Mouse (Mus musculus): ENCODE measurements at regions not wholly inside any gene's neighbourhood (a gene's known extent, or its start where the extent isn't known, plus 50 kb on each side); places are given as distances from the start of the nearest gene placed in this dataset.

DNA sequence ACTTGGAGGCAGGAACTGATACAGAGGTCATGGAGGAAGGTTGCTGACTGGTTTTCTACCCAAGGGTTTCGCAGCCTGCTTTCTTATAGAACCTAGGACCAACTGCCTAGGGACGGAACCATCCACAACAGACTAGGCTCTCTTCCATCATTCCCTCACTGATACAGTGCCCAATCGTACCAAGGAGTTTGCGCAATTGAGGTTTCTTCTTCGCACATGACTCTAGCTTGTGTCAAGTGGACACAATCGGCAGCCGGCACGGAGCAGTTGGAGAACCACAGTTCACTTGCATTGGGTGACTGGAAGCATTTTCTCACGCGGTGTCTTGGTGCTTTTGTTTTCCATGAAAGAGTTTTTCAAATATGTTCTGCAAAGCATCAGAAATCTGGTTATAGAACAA, 149.1 kb upstream of the Dyrk2 start:
- no peak for DNase-seq (ENCODE audit: low spot score)

DNA sequence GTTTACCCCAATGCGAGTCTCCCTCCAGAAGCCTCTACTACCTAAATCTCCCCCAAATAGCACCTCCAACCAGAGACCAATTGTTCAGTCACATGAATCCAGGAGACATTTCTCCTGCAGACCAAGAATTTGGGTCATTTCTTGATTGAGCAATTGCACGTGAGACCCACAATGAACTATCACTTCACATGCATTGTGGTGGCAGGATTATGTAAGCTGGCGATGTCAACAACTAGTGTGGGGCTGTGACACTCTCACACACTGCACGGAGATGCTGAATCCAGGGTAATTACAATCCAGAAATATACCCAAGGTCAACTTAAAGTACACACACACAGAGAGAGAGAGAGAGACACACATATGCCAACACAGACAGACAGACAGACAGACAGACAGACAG, 148.5 kb upstream of the Dyrk2 start:
- DNase-seq (ENCODE audit: low spot score), result no peak

DNA sequence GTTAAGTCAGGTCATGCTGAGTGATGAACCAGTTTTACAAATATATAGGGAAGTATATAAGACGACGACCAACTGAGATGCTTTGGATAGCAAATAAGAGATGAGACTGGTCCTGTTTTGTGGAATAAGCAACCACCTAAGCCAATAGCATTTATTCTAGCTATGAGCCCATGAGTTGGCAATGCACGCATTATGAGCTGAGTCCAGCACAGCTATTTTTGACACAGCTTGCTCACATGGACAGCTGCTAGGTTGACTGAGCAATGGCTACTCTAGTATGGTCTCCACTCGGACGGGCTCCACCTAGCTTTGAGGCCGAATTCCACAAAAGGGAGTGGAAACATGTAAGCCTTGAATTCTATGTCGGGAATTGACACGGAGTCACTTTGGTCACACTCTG, 146.1 kb upstream of the Dyrk2 start:
- DNase-seq (ENCODE audit: low spot score), result no peak

DNA sequence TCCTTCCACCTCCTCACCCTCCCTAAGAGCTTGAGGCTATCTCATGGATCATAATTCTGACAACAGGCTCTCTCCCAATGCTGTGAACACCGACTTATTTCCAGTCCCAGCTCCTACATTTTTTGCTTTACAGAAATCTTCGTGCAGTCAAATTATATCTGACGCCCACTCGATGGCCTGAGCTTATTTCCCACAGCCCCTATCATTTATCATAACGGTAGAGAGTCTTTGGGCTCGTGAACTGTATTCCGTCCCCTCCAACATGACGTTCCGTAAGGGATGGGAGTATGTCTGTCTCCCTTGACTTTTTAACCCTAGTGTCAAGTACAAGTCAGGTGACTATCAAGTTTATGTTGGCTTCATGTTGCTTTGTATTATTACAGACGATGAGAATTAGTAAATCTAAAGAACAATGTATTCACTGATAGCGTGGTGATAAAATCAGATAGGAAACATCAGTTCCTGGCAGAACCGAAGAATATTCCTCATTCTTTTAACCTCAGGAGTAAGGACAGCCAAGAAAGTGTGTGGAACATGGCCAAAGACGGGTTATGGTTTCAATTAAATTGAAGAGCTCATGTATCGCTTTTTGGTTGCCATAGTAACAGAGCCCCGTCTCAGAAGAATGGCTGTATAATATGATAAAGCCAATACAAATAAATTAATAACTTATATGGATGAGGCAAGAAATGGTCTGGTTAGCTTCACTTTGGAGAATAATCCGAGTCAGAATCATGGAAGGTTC, 145.5 kb upstream of the Dyrk2 start:
- DNase-seq (ENCODE audit: low spot score), result no peak

DNA sequence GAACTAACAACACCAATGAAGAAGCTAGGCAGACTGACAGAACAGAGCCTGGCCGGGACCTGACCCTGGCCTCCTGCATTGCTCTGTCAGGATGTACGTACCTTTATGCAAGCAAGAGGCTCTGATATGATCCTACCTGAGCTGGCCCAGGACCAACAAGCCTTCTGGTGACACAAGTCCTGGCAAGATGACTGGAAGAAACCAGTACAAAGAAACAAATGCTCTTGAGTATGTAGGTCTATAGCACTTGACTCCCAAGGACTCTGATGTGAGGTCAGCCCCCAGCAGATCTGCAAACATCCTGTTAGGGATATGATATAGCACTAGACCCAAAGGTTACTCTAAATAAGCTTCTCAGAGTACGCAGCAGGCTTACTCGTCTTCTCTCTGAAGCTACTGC, 144.7 kb upstream of the Dyrk2 start:
- DNase-seq (ENCODE audit: low spot score), result no peak

DNA sequence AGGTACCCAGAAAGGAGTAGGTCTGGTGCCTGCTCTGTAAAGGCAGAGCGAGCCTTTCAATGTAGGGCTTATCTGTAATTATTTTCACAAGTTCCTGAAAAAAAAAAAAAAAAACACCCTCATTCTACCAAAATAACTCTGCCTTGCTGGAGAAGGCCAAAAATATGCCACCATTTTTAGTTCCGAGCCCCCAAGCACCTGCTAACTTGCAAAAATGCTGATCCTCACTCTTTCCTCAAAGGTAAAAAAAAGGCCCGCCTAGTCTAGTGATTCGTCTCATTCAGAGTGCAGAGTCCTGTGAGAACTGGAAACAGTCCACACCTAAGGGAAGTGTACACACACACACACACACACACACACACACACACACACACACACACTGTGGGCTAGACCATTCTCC, 143.7 kb upstream of the Dyrk2 start:
- no peak for DNase-seq (ENCODE audit: low spot score)

DNA sequence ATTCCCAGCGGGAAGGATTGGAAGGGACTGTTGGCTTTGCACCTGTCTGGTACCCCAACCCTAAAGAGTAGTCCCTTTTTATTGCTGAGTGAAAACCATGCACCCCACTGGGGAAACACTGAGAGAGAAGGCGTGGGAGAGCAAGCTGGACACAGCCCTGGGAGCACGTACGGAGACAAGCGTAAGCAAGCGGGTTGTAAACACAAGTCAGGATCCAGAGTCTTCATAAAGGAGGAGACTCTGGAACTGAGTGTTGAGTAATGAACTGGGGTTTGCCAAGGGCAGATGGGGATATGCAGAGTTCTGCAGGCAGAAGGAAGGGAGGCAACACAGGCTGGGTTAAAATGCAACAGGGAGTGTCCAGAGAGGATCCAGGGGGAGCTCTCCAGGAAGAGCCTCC, 141.5 kb upstream of the Dyrk2 start:
- DNase-seq (ENCODE audit: low spot score), result no peak

DNA sequence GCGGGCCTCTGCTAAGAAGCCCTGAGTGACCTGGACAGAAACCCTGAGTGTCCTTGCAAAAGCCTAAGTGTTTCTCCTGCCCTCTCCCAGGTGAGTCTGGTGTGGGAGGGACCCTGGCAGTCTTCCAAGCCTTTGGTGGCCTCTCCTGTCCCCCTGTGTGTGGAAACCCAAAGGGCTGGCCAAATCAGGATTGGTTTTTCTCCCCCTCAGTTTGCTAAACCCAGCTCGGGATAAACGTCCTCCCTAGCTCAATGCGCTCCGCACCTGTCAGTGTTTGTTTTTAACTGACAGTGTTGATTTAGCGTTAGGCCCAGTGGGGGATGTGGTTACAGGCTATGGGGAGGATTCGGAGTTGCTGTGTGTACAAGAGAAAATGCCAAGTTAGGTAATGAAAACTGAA, 140.9 kb upstream of the Dyrk2 start:
- DNase-seq (ENCODE audit: low spot score), result no peak

DNA sequence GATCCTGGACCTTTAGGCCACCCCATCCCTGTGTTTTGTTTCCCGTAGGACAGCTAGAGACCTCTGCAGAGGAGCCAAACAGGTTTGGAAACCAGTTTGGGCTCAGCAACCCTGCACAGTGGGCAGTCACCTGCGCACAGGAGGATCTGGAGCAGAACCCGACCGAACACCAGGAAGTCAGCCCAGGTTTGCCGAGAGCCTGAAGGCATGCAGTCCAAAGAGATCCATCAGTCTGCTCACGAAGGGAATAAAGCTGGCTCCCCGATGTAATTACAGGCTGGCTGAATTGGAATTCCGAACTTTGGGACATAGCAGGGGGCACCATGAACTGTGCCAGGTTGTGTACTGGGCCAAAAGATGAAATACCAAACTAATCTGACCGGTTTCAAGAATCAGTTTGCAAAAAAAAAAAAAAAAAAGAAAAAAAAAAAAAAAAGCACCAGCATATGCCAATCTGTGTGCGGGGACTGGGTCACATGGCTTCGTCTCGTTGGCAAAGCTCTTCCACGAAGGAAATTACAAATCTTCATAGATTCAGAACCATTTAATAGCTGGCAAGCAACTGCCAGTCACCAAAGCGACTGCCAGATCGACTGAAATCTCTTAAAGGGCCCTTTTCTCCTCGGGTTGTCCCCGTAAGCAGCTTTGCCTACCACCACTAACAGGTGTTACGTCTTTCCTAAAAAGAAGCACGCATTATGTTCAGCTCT, 137.0 kb upstream of the Dyrk2 start:
- no peak for DNase-seq (ENCODE audit: low spot score)

DNA sequence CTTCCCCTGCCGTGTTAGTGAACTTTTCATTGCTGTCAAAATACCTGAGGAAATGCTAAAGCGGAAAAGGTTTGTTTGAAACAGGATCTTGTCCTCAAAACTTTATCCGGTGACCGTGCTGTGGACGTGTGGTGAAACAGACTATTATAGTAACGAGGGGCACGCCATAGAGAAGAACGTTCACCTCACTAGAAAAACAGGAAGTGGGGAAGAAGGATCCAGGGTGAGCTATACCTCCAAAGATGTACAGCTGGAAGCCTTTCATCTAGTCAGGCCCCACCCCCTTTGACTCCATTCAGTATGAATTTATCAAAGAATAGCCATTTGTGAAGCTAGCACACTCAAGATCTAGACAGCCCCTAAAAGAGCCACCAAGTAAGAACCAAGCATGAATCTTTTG, 135.5 kb upstream of the Dyrk2 start:
- DNase-seq (ENCODE audit: low spot score), result no peak

DNA sequence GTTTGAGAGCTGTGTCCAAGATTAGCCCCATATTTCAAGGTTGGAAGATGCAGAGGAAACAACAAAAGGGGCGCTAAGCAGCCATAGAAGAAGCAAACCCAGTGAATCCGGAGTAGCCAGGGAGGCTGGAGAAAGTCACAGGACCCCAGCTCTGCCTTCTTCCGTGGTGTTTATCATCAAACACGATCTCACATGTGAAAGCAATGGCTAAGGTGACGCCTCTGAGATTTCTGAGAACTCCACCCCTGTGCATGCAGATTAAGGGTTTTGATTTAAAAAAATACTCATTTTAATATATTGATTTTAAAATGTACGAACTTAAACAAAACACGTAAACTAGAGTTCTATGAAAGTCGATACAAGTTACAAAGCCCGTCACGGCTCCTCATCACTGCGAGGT, 134.4 kb upstream of the Dyrk2 start:
- DNase-seq (ENCODE audit: low spot score), result no peak

DNA sequence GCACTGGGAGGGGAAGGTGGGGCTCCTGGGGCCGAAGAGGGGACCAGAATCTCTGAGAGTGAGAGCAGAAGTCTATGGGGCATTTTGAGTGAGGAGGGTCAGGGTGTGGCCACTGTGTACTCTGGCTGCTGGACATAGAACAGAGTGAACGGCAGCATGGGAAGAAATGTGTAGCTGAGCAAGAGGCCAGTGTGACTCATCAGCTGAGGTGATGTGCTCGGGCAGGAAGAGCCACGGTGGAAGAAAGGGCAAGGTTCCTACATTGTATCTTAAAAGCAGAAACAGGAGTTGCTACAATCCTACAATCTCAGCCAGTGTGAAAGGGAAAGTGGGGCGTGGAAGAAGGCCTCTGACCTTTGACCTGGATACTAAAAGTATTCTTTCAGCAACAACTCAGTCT, 133.8 kb upstream of the Dyrk2 start:
- DNase-seq (ENCODE audit: low spot score), result no peak

DNA sequence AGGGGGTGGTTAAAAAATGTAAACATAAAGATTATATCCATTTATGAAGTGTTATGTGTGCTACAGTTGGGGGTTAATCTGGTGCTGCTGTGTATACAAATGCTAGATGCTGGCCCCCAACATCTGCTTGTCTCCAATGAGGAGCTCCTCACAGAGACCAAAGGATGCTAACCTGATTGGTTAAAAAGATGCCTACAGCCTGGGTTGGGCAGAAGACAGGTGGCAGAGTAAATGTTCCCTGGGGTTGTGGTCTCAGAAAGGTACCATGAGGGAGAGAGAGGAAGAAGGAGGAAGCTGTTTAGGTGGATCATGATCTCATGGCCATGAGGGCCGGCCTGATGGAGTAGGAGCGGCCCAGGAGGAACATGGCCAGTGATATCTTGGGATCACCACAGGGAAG, 133.0 kb upstream of the Dyrk2 start:
- no peak for DNase-seq (ENCODE audit: low spot score)

DNA sequence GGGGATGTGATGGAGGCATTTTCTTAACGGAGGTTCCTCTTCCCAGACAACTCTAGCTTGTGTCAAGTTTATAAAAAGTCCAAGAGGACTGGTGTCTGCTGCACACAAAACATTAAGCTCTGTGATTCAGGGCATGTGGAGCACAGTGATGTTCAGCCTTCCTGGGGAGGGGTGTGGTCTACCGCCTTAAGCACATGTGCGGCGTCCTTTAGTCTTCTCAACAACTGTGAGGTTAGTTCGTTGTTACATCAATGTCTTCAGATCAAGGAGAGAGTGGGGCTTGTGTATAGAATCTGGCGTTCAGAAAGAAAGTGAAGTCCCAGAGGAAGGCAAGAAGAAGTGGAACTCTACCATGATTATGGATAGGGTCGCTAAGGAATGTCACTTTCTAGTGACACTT, 131.9 kb upstream of the Dyrk2 start:
- no peak for DNase-seq (ENCODE audit: low spot score)

DNA sequence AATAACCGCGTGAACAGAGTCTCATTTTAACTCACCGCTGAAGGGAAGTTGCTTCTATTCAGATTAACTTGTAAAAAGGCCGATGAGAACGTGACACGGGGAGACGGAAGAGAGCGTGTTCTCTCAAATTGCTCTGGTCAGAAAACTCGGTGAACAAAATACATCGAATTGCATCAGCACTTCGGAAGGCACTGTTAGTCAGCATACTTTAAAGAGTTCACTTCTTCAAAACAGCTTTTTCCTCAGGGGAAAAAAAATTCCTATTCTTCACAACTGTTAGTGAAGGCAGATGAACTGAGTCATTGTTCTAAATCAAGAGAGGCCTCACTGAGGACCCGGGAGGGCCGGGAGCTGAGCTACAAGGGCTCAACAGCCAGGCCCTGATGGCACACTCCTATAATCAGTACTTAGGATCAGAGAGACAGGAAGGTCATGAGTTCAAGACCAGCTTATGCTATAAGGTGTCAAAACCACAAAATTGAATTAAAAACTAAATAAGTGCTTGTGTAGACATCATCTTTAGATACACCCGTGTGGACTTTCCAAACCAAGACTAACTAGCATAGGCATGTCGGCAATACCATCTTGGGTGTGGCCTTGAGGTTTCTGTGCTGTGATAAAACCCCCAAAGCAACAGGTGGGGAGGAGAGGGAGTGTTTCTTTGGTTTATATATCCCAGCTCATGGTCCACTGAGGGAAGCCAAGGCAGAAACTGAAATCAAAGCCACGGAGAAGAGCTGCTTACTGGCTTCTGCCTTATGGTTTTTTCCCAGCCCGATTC, 131.2 kb upstream of the Dyrk2 start:
- DNase-seq (ENCODE audit: low spot score), result no peak

DNA sequence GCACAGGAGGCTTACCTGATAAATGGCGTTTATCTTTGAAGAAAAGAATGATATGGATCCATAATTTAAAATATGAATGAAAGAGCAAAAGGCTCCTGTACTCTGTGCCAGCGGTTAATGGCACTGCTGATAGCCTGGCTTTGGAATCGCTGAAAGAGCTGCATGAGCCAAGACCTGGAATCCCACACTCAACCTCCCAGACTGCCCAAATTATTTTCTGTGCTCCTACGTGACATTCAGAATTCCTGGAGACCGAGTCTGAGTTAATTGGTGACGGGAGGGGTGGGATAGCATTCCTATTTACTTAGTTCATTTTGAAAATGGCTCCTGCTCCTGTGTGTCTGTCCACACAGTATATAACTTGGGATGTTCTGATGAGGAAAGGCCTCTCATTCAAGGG, 129.0 kb upstream of the Dyrk2 start:
- no peak for DNase-seq (ENCODE audit: low spot score)

DNA sequence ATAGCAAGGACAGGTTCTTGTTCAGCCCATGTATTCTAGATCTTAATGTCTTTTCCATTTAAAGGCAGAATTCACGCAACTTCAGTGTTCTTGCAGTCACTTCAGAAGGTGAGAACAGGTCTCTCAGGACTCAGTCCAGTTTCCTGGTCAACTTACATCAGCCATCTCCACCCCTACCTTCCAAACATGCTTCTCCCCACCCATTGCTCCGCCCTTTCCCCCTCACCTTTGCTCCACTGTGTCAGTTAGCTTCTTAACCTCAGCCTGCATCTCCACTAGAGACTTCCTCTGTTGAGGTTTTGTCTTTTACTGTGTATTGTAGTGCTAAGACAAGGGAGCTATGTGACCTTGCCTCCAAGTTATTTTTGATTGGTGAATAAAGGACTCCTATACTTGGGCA, 127.0 kb upstream of the Dyrk2 start:
- DNase-seq (ENCODE audit: low spot score), result no peak

DNA sequence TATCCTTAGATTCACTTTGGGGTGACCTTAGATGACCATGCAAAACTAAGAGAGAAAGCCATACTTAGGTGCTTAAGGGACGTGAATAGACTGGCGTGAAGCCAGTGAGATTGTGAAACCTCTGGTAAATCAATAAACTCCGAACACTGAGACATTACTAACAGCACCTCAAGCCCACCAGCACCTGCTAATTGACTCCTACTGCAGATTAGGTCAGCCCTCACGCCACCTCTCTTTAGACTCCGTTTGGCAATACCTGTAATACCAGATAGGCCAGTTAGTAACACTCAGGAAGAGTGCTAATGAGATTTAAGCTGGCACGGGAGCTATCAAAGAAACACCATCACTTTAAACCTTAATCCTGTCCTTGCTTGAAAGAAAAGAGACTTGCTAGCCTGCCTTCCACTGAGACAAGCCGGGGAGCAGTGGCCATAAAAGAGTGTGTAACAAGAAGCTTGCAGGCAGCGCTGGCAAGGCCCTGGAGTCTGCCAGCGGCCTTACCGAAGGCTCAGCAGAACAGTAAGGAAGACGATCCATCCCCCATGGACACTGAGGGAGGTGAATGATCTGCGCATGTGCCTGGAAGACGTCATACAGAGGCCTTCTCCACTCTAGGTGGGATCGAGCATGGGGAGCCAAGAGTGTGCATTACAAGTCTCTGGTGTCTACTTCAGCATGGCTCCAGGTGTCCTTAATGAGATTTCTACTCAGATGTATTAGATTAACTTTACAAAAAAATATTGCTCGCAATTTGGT, 124.0 kb upstream of the Dyrk2 start:
- no peak for DNase-seq (ENCODE audit: low spot score)

DNA sequence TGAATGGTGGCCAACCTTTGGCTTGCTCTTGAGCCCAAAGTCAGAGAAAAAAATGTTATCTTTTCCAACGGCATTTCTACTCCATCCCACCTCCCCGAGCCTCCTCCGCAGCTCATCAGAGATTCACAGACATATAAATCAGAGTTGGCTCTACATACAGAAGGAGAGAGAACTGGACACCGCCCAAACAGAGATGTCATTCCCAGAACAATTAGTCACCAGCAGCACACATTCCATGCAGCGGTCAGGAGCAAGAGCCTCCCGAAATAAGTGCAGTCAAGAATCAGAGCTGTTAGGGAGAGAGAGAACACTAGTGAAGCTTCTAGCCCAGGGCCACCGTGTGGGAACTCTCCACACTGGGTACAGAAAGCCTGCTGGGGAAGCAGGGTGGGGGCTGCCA, 121.2 kb upstream of the Dyrk2 start:
- DNase-seq (ENCODE audit: low spot score), result no peak

DNA sequence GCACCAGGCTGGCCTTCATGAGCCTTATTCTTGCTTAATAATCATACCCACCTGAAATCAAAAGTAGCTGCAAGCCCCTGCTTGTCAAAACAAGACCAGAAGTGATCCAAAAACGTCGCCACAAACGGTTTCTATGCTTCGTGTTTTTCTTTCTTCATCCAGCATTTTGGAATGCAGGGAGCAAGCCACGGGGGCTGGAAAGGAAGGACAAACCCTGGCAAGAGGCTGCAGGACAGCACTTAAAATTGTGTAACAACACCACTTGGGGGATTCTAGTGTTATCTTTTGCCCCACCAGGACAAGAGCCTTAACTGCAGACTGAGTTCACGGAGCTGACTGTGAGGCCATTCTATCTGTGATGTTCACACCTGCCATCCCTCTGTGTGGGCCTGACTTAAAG, 120.5 kb upstream of the Dyrk2 start:
- no peak for DNase-seq (ENCODE audit: low spot score)

DNA sequence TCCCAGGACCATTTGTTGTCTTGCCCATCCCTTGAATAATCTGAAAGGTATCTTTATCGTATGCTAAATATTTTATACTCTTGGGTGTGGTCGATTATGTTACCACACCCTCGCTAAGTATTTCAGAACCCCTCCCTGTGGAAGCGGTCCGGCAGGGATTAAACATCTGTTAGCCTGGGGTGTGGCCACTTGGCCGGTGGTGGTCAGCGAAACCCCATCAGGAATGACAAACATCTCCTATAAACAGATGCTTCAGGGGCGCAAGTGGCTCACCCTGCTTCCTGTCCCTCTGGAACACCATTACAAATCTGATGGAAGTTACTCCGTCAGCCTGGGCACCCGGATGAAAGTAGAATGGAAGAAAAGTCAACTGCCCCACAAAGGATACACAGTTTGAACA, 119.8 kb upstream of the Dyrk2 start:
- DNase-seq (ENCODE audit: low spot score), result no peak

DNA sequence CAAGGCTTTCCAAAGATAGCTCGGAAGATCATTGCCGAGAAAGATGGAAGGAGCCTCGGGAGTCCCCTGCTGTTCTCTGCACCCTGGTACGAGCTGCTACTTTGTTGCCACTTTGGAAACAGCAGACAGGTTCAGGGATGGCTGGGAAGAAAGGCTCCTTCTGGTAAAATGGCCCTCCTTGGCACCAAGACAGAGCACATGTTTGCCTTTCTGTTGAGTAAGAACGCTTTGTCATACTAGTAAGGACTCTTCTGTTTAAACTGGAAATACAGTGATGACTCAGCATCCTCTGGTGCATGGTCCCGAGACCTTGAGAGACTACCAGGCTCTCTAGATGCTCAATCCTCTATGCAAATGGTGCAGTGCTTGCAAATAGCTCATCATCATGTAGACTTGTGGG, 118.2 kb upstream of the Dyrk2 start:
- DNase-seq (ENCODE audit: low spot score), result no peak

DNA sequence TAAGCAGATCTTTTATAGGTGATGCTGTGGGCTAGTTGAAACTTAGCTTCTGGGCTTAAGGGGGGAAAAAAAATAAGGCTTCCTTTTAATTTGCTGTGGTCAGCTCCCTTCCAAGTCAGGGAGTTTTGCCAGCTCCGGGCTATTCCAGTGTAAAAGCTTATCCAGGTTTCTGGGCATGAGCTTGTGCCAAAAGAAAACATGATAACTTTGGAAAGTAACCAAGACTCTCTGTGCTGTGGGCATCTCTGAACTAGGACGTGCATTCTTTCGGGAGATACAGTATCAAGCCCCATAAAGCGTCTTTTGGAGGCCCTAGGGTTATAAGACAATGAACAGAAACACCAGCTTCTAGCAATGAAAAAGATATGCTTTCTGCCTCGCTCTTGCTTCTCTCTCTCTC, 114.6 kb upstream of the Dyrk2 start:
- DNase-seq (ENCODE audit: low spot score), result no peak
